Mouse (Mus musculus): Measurements from ENCODE around the gene Gm42688. TPM values are rescaled to one million over a fixed set of nuclear protein-coding genes. Genes with fewer than 3 reads are reported as not detected.

Gene Gm42688
- total and polyA plus RNA-seq, 3 experiments: 1.2 to 1.6 (median 1.3) TPM

DNA sequence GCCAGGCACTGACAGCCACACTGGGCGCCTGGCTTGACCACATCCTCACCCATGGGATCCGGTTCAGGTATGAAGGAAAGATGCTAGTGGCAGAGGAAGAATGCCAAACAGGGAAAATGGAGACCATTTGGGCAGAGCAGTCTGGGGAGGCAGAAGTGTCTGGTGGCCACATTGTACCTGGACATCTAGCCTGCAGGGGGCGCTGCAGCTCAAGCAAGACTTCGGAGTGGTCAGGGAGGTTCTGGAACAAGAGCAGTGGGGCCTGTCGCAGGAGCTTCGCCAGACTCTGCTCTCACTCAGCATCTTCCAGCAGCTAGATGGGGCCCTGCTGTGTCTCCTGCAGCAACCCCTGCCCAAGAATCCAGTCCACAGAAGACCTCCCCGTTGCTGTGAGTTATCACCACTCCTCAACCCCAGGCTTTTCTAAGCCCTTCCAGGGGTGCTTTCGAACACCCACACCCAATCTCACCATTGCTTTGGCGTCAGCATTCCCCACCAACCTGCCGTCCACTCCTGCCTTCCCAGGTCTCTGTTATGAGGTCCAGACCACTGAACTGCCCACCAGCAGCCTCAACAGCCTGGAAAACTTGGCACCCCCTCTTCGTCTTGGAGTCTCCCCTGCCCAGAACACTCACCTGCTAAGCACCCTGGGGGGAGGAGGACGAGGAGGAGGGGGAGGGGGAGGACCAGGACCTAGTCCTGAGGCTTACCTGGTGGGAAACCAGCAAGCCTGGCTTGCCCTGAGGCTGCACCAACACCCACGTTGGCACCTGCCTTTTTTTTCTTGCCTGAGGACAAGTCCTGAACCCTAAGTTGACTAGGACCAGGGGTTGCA lies 6.4 kb downstream of the Gm42688 start:
- Histone ChIP-seq H3K9me3 (replicated peaks; ENCODE audit: low read length) (no peaks in the 10 kb centered on the region), H3K9ac (ENCODE audit: insufficient read depth, low read depth) (peak overlapping the region; percentile 77; the same call in 1 of the 2 replicates), H3K27me3 (replicated peaks) (no peaks in the 10 kb centered on the region), H3K36me3 (replicated peaks in 1 of 2; ENCODE audit: control insufficient read depth in 1 of 2, insufficient read depth in 1 of 2, low read length in 1 of 2) (peaks cover 9 to 63% of the 10 kb centered on the region in 2 experiments), H3K4me3 (replicated peaks in 1 of 3; ENCODE audit: low read depth in 2 of 3, low read length in 2 of 3, poor library complexity in 1 of 3) (peak overlapping the region; percentile 70 to 100 (median 99)), H3K27ac (ENCODE audit: insufficient read depth, low read depth) (no peak overlapping the region), H3K79me2 (replicated peaks; ENCODE audit: control insufficient read depth, extremely low read depth, insufficient read depth, poor library complexity, severe bottlenecking) (peaks cover 14% of the 10 kb centered on the region), H3K4me2 (ENCODE audit: insufficient read depth, low read depth, poor library complexity, severe bottlenecking) (peak overlapping the region; percentile 59), H3K4me1 (ENCODE audit: control insufficient read depth in 1 of 2, insufficient read depth in 2 of 2) (peaks cover 13 to 39% of the 10 kb centered on the region in 2 experiments)
- in situ Hi-C loops (cut with MboI; ENCODE audit: low pct_ligation_motif_present, low pct_unique_long_range_greater_than_20kb, low sequenced_read_pairs): no loop called here
- DNase-seq (ENCODE audit: extremely low read depth): peak; percentile 88
- dilution Hi-C loops (cut with MboI; ENCODE audit: extremely low pct_ligation_motif_present, extremely low pct_unique_long_range_greater_than_20kb, low sequenced_read_pairs): no loop called here
- TF ChIP-seq NELFE (IDR thresholded peaks at IDR 0.05; ENCODE audit: low read depth, low read length): 0 out of 2 replicates have a peak, but pooled peaks have one; percentile 11
- TF ChIP-seq USF1 (IDR thresholded peaks at IDR 0.05; ENCODE audit: low read depth, low read length): no peak
- no peak for TF ChIP-seq POLR2A (IDR thresholded peaks at IDR 0.05; ENCODE audit: low read depth, low read length)
- TF ChIP-seq BHLHE40 (IDR thresholded peaks at IDR 0.05; ENCODE audit: low read depth, low read length): no peak
- TF ChIP-seq USF2 (conservative IDR thresholded peaks at IDR 0.05; ENCODE audit: low read depth, low read length): no peak
- TF ChIP-seq ZMIZ1 (IDR thresholded peaks at IDR 0.05; ENCODE audit: low read depth, low read length): no peak
- TF ChIP-seq MXI1 (IDR thresholded peaks at IDR 0.05; ENCODE audit: low read depth, low read length): no peak
- peak; percentile 72 to 88 for TF ChIP-seq CTCF (conservative IDR thresholded peaks at IDR 0.05 in 1 of 2, IDR thresholded peaks at IDR 0.05 in 1 of 2; ENCODE audit: low read depth in 2 of 2, low read length in 2 of 2)
- peak; percentile 70 for TF ChIP-seq SMC3 (IDR thresholded peaks at IDR 0.05; ENCODE audit: low read depth, low read length)
- TF ChIP-seq HCFC1 (IDR thresholded peaks at IDR 0.05; ENCODE audit: low read depth, low read length): no peak
- no peak for TF ChIP-seq NRF1 (IDR thresholded peaks at IDR 0.05; ENCODE audit: low read depth, low read length)
- TF ChIP-seq KAT2A (IDR thresholded peaks at IDR 0.05; ENCODE audit: insufficient replicate concordance, low read length): no peak
- peak; percentile 73 for TF ChIP-seq RAD21 (IDR thresholded peaks at IDR 0.05; ENCODE audit: low read depth, low read length)
- TF ChIP-seq MAFK (IDR thresholded peaks at IDR 0.05; ENCODE audit: insufficient replicate concordance, low read length): no peak
- TF ChIP-seq POLR2AphosphoS2 (IDR thresholded peaks at IDR 0.05; ENCODE audit: low read depth, low read length): no peak
- 0 out of 2 replicates have a peak, but pooled peaks have one; percentile 11 for TF ChIP-seq TCF12 (IDR thresholded peaks at IDR 0.05; ENCODE audit: low read depth, low read length)
- no peak for TF ChIP-seq IRF4 (IDR thresholded peaks at IDR 0.05; ENCODE audit: low read depth, low read length)
- no peak for TF ChIP-seq EP300 (IDR thresholded peaks at IDR 0.05; ENCODE audit: low read length)
- TF ChIP-seq SIN3A (IDR thresholded peaks at IDR 0.05; ENCODE audit: low read length): peak; percentile 34; the same call in 1 of the 2 replicates
- TF ChIP-seq MAZ (IDR thresholded peaks at IDR 0.05; ENCODE audit: low read depth, low read length): no peak
- no peak for TF ChIP-seq CHD1 (IDR thresholded peaks at IDR 0.05; ENCODE audit: low read depth, low read length)
- no peak for TF ChIP-seq RCOR1 (conservative IDR thresholded peaks at IDR 0.05; ENCODE audit: low read depth, low read length)
- TF ChIP-seq MEF2A (IDR thresholded peaks at IDR 0.05; ENCODE audit: borderline replicate concordance, low read depth, low read length): no peak
- TF ChIP-seq PAX5 (IDR thresholded peaks at IDR 0.05; ENCODE audit: low read length): no peak
- TF ChIP-seq ELF1 (IDR thresholded peaks at IDR 0.05; ENCODE audit: low read depth, low read length): no peak
- no peak for TF ChIP-seq MYC (IDR thresholded peaks at IDR 0.05; ENCODE audit: low read depth, low read length)
- TF ChIP-seq JUN (IDR thresholded peaks at IDR 0.05; ENCODE audit: insufficient read depth, low read depth, low read length): no peak
- TF ChIP-seq ZC3H11A (IDR thresholded peaks at IDR 0.05; ENCODE audit: low read depth, low read length): no peak
- TF ChIP-seq MAX (IDR thresholded peaks at IDR 0.05; ENCODE audit: low read length): peak; percentile 60; the same call in 1 of the 2 replicates
- no peak for TF ChIP-seq CHD2 (IDR thresholded peaks at IDR 0.05; ENCODE audit: low read length)
- TF ChIP-seq JUND (conservative IDR thresholded peaks at IDR 0.05; ENCODE audit: low read depth, low read length): no peak
- TF ChIP-seq GABPA (IDR thresholded peaks at IDR 0.05; ENCODE audit: insufficient replicate concordance, low read depth, low read length): no peak
- no peak for TF ChIP-seq UBTF (IDR thresholded peaks at IDR 0.05; ENCODE audit: low read depth, low read length)
- TF ChIP-seq ETS1 (conservative IDR thresholded peaks at IDR 0.05; ENCODE audit: low read depth, low read length): no peak
- TF ChIP-seq ZKSCAN1 (IDR thresholded peaks at IDR 0.05; ENCODE audit: borderline replicate concordance, low read depth, low read length): no peak
- no peak for TF ChIP-seq ZNF384 (IDR thresholded peaks at IDR 0.05; ENCODE audit: low read depth, low read length)
- TF ChIP-seq E2F4 (IDR thresholded peaks at IDR 0.05; ENCODE audit: insufficient replicate concordance, low read depth, low read length): no peak
- no peak for TF ChIP-seq TBP (conservative IDR thresholded peaks at IDR 0.05; ENCODE audit: low read depth, low read length)
